Mouse (Mus musculus) R1 (cell line): ENCODE measurements around the gene Tcta.

Source experiments
- DNase-seq: peaks from one replicate; pipeline ENCODE4 v3.0.0-alpha.2; 2018; ENCODE audit warnings: low read depth, low spot score

The Tcta gene

GRCm38 (mm10) chr9:108271941-108272340 lies 34.0 kb downstream of the Tcta start:
- DNase-seq: no peak

- DNase-seq: peak; percentile 58
These were observed 37.3 kb downstream of the Tcta start for GRCm38 (mm10) chr9:108268701-108269100.

- no peak for DNase-seq
These were observed 38.3 kb downstream of the Tcta start for GRCm38 (mm10) chr9:108267691-108268090.

GRCm38 (mm10) chr9:108266261-108266935 lies 39.6 kb downstream of the Tcta start:
- peak; percentile 83 for DNase-seq

- DNase-seq: peak; percentile 93
These were observed 41.6 kb downstream of the Tcta start for GRCm38 (mm10) chr9:108264191-108264921.

- peak; percentile 97 for DNase-seq
These were observed 42.2 kb downstream of the Tcta start, which contains the start of gene Dag1 for GRCm38 (mm10) chr9:108263690-108264190. Dag1 (minus strand) TSS chr9:108263958.

DNA sequence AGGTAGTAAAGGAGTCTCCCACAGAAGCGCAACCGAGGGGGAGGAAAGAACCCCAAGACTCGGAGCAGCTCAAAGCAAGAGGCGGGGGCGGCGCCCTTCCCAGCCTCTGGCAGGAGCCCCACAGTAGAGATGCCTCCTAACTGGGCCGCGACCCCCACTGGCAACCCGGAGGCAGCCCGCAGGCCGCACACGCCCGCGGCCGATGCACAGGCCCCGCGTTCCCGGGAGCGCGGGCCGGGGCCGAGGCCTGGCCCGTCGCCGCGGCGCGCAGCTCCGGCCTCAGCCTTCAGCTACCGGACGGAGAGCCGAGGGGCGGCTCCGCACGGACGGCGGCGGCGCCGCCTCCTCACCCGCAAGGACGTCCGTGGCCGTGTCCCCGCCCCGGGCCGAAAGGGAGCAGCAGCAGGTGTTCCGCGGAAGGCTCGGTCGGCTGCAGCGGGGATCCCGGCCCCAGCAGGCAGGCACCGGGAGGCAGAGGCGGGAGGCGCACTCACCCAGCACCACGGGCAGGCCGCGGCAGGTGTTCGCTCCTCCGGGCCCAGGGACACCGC lies 42.8 kb downstream of the Tcta start:
- peak; percentile 62 for DNase-seq

DNA sequence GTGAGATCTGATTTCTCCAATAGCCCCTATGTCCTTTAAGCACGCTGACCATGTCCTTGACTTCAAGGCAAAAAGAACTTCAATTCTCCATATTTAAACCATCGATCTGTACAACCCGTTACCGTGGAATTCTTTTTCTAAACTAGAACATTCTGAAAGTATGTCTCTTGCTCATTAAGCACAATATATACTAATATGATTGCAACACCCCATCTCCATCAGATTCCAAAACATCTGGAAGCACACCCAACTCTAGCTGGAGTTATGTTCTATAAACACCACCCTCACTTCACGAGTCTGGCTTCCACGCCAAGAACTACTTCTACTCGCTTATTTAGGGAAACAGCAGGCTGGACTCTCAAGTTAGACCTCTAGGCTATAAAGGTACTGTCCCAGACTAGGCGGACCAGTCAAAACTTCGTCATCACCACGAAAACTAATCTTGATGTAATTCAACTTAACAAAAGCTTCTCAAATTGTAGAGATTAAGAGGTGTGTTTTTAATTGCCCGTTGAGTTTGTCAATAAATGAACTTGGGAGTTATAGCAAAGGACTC lies 43.4 kb downstream of the Tcta start:
- no peak for DNase-seq

DNA sequence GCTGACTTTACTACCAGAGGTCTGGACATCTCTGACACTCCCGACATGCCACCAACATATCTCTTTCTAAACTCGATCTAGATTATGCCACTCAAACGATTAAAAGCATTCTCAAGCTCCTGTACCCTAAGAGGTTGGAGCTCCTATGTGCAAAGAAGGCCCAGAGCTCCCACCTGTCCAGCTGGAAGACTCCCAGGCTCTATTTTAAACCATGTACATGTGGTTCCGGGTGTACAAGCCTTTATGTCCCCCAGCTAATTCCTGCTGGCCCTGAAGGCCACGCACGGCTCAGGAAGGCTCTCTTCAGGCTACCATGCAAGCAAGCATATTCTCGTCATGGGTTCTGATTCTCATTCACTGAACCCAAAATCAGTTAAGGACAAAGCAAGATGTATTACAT lies 44.1 kb downstream of the Tcta start:
- no peak for DNase-seq

DNA sequence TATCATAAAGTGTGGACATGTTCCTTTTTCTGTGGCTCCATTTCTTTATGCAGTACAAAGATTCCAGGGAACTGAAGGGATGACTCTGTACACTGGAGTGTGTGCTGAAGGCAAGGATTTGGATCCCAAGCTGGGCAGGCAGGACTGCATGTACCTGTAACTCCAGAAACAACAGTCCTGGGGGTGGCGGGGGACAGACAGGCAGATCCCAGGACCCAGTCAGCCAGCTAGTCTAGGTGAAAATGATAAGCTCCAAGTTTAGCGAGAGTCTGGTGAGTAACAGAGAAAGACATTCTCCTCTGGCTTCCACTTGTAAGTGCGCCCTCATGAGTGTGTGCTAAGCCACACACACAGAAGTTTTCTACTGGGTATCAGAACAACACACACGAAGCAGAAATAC lies 45.4 kb downstream of the Tcta start:
- no peak for DNase-seq
